Mouse (Mus musculus): ENCODE results near the gene Gm10447.

Gm10447 gene

GRCm38 (mm10) chr11:53456474-53457371 is at the start of gene Gm10447, which contains the start of gene Shroom1:
Gm10447 (minus strand) TSS chr11:53457110.
Shroom1 (plus strand) TSS chr11:53457205.
- peak; percentile 63 for DNase-seq

GRCm38 (mm10) chr11:53505026-53505663 is 48.2 kb upstream of the Gm10447 start:
- peak; percentile 50 for DNase-seq

- DNase-seq, result no peak
These were observed 47.5 kb upstream of the Gm10447 start for GRCm38 (mm10) chr11:53504376-53504775.

- DNase-seq, result no peak
These were observed 46.8 kb upstream of the Gm10447 start for GRCm38 (mm10) chr11:53503738-53504137.

- DNase-seq, result no peak
These were observed 45.3 kb upstream of the Gm10447 start for GRCm38 (mm10) chr11:53502039-53502765.

- DNase-seq, result peak; percentile 78
These were observed 43.7 kb upstream of the Gm10447 start for GRCm38 (mm10) chr11:53500569-53500968.

GRCm38 (mm10) chr11:53496946-53497345 is 40.0 kb upstream of the Gm10447 start:
- no peak for DNase-seq

- peak; percentile 90 for DNase-seq
These were observed 38.5 kb upstream of the Gm10447 start for GRCm38 (mm10) chr11:53495417-53495816.

GRCm38 (mm10) chr11:53493243-53493955 is 36.5 kb upstream of the Gm10447 start:
- peak; percentile 77 for DNase-seq

GRCm38 (mm10) chr11:53491954-53492401 is 35.1 kb upstream of the Gm10447 start:
- peak; percentile 96 for DNase-seq

- DNase-seq, result no peak
These were observed 32.5 kb upstream of the Gm10447 start for GRCm38 (mm10) chr11:53489421-53489820.

- no peak for DNase-seq
These were observed 32.1 kb upstream of the Gm10447 start for GRCm38 (mm10) chr11:53489007-53489406.

GRCm38 (mm10) chr11:53486822-53487594 is 30.1 kb upstream of the Gm10447 start:
- DNase-seq, result peak; percentile 57

GRCm38 (mm10) chr11:53486351-53486750 is 29.4 kb upstream of the Gm10447 start:
- DNase-seq, result no peak

GRCm38 (mm10) chr11:53485719-53486118 is 28.8 kb upstream of the Gm10447 start:
- no peak for DNase-seq

GRCm38 (mm10) chr11:53483159-53483891 is 26.4 kb upstream of the Gm10447 start:
- no peak for DNase-seq

GRCm38 (mm10) chr11:53481088-53481730 is 24.3 kb upstream of the Gm10447 start:
- no peak for DNase-seq

- peak; percentile 70 for DNase-seq
These were observed 22.9 kb upstream of the Gm10447 start, which contains the start of the genes Gm9945 and Sowaha for GRCm38 (mm10) chr11:53479783-53480301. Gm9945 (plus strand) TSS chr11:53480166. Sowaha (minus strand) TSS chr11:53480274.

GRCm38 (mm10) chr11:53479171-53479782 is 22.4 kb upstream of the Gm10447 start:
- peak; percentile 67 for DNase-seq
